Mouse (Mus musculus) layer of hippocampus, postnatal 36 days (tissue): ENCODE results near the gene C1qtnf5. TPM values are rescaled to one million over a fixed set of nuclear protein-coding genes. Genes with fewer than 3 reads are reported as not detected.

Experiments
- DNase-seq, 2 experiments: peaks; one replicate each; pipeline ENCODE4 v3.0.0; 2022
- total RNA-seq, 2 experiments: library from RNA; stranded (reverse); gene quantifications; 2 replicates each; pipeline ENCODE4 v1.2.3; 2021

Gene C1qtnf5
- total RNA-seq, 2 experiments from 2014 or later: 17.0 to 17.6 TPM

- DNase-seq: no peak
Observed at GRCm38 (mm10) chr9:44133287-44133686, 26.2 kb downstream of the C1qtnf5 start.

GRCm38 (mm10) chr9:44134101-44134850, 27.2 kb downstream of the C1qtnf5 start, which contains the start of gene Mcam:
Mcam (plus strand) TSS chr9:44134469.
- DNase-seq: peak in 1 of 2 experiments; percentile 46

- DNase-seq: no peak
Observed at GRCm38 (mm10) chr9:44134851-44135730, 28.0 kb downstream of the C1qtnf5 start.

GRCm38 (mm10) chr9:44135731-44136411, 28.8 kb downstream of the C1qtnf5 start:
- DNase-seq: no peak

GRCm38 (mm10) chr9:44137846-44138245, 30.8 kb downstream of the C1qtnf5 start:
- DNase-seq: no peak

- DNase-seq: no peak
Observed at GRCm38 (mm10) chr9:44141951-44142350, 34.9 kb downstream of the C1qtnf5 start.

- DNase-seq: no peak
Observed at GRCm38 (mm10) chr9:44143421-44143820, 36.4 kb downstream of the C1qtnf5 start.

GRCm38 (mm10) chr9:44144023-44144717, 37.1 kb downstream of the C1qtnf5 start:
- no peak for DNase-seq

- no peak for DNase-seq
Observed at GRCm38 (mm10) chr9:44144718-44145060, 37.6 kb downstream of the C1qtnf5 start.

- DNase-seq: no peak
Observed at GRCm38 (mm10) chr9:44147290-44147689, 40.2 kb downstream of the C1qtnf5 start.

Other genes starting within 250 kb of the C1qtnf5 start
- gene Thy1, start 63.9 kb upstream of the C1qtnf5 start, total RNA-seq: 100 to 1,000 TPM; 786 to 920 TPM
- 10 to 100 TPM; 66.2 to 74.9 TPM for gene Usp2, start 40.2 kb upstream of the C1qtnf5 start, total RNA-seq
- 1 to 10 TPM in 1 of 2 experiments, under 1 TPM in 1; 0.17 to 2.5 TPM for gene Mfrp, start 5.5 kb upstream of the C1qtnf5 start, total RNA-seq
- under 1 TPM; 0.35 to 0.61 TPM for gene Gm49380, start 6.3 kb downstream of the C1qtnf5 start, total RNA-seq
- gene Rnf26, start 6.3 kb downstream of the C1qtnf5 start, total RNA-seq: 10 to 100 TPM; 28.4 to 28.6 TPM
- 10 to 100 TPM; 15.6 to 18.8 TPM for gene Mcam, start 27.2 kb downstream of the C1qtnf5 start, total RNA-seq
- gene Cbl, start 126.8 kb downstream of the C1qtnf5 start, total RNA-seq: 10 to 100 TPM; 65.2 to 70.5 TPM
- gene Ccdc153, start 133.4 kb downstream of the C1qtnf5 start, total RNA-seq: 1 to 10 TPM; 1.3 to 2.4 TPM
- 1 to 10 TPM; 1.4 to 1.8 TPM for gene Pdzd3, start 144.2 kb downstream of the C1qtnf5 start, total RNA-seq
- 10 to 100 TPM; 13.5 TPM for gene Nlrx1, start 161.4 kb downstream of the C1qtnf5 start, total RNA-seq
- 10 to 100 TPM; 63.6 to 73.1 TPM for gene Abcg4, start 181.4 kb downstream of the C1qtnf5 start, total RNA-seq
- 10 to 100 TPM; 27.4 to 30.1 TPM for gene Hinfp, start 198.4 kb downstream of the C1qtnf5 start, total RNA-seq
- 100 to 1,000 TPM; 184 to 198 TPM for gene C2cd2l, start 213.0 kb downstream of the C1qtnf5 start, total RNA-seq
- gene Dpagt1, start 218.8 kb downstream of the C1qtnf5 start, total RNA-seq: 10 to 100 TPM; 14.5 to 15.9 TPM
- 10 to 100 TPM; 43.4 to 49.9 TPM for gene H2afx, start 227.4 kb downstream of the C1qtnf5 start, total RNA-seq
- gene Hmbs, start 237.0 kb downstream of the C1qtnf5 start, total RNA-seq: 10 to 100 TPM; 22.3 to 24.2 TPM